Mouse (Mus musculus) C2C12 (cell line): ENCODE results near the gene Ctso.

ENCODE experiments used
- CTCF ChIP-seq: IDR thresholded peaks from one replicate; pipeline ENCODE4 v1.5.1; 2011; ENCODE audit not compliant: control insufficient read depth, insufficient read depth, insufficient read length
- MAX ChIP-seq: IDR thresholded peaks from one replicate; pipeline ENCODE4 v1.6.1; 2011; ENCODE audit warnings: mild to moderate bottlenecking, control low read depth
- MYOG ChIP-seq: IDR thresholded peaks from one replicate; pipeline ENCODE4 v1.6.1; 2011; ENCODE audit not compliant: control insufficient read depth, insufficient read length; ENCODE audit errors: extremely low read depth
- USF1 ChIP-seq: IDR thresholded peaks from one replicate; pipeline ENCODE4 v1.6.1; 2011; ENCODE audit warnings: low read depth, mild to moderate bottlenecking, control low read depth, moderate library complexity

- TF ChIP-seq CTCF: no peak
- TF ChIP-seq MYOG: no peak
- peak; percentile 77 for TF ChIP-seq MAX
- TF ChIP-seq USF1: peak; percentile 53
Measured at GRCm38 (mm10) chr3:81910286-81911036, 21.9 kb upstream of the Ctso start.
